Mouse (Mus musculus): ENCODE data around the gene Lad1. TPM values are rescaled to one million over a fixed set of nuclear protein-coding genes. Genes with fewer than 3 reads are reported as not detected.

Lad1 gene
- polyA plus RNA-seq, 1 experiment: 314 TPM

DNA sequence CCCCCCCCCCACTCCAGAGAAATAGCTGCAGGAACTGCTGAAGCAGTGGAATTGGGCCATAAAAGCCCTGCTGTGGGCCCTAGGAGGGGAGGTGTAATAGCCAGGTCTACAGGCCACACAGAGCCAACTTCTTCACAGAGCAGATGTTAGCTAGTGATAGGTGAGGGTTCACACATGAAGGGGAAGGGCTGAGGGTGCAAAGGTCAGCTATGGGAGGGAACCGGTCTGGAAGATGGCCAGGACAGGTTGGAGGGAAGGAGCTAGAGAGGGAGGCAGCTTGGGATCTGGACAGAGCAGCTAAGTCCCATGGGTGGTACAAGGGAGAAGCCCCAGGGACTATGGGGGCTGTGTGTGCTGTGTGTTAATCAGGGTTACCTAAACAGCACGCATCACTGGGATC lies 8.2 kb upstream of the Lad1 start:
- 30% methylated on average over 2 of the region's 2 CpGs for WGBS
- Histone ChIP-seq H3K4me3 (ENCODE audit: low read depth, low read length) (no peak overlapping the region), H3K27me3 (ENCODE audit: control insufficient read depth, insufficient read depth, low read length) (no peaks in the 10 kb centered on the region), H3K27ac (ENCODE audit: insufficient read depth, low read depth, low read length) (peak overlapping the region; percentile 93), H3K4me1 (ENCODE audit: control insufficient read depth, insufficient read depth, insufficient read length, low read length) (peaks cover 68% of the 10 kb centered on the region), H3K36me3 (ENCODE audit: control insufficient read depth, insufficient read depth, low read length) (no peaks in the 10 kb centered on the region)
- no peak for TF ChIP-seq POLR2A (IDR thresholded peaks at IDR 0.05; ENCODE audit: low read depth, low read length)
- no peak for TF ChIP-seq CTCF (IDR thresholded peaks at IDR 0.05; ENCODE audit: extremely low read depth, insufficient read length, insufficient replicate concordance, low read depth, low read length)

DNA sequence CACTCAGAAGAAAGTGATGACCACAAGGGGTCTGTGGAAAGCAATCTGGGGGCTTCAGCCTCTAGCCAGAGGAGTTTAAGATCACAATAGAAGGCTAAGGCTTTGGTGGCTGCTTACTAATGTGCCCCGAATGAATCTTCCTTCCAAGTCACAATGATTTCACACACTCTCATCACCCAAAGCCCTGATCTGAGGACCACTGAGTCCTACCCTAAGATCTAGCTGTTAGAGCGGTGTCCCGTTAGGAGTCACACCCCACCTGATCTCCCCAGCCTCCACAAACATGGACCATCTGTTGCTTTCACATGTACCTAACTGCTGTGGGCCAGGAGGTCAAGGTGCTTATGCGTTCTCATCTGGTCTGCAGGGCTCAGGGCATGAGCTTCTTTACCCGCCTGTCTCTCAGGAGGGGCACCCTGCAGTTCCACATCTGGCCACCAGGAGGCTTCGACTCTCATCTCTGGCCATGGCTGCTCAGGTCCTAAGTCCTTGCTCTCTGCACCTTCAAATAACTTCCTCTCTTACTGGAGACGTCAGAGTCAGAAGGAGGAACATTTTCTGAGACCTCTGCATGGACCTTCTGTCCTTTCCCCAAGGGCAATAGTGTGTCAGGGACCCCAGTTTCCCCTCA lies 7.3 kb upstream of the Lad1 start:
- no peaks in the 10 kb centered on the region for H3K36me3 ChIP-seq (ENCODE audit: control insufficient read depth, insufficient read depth, low read length)
- no peak overlapping the region for H3K4me3 ChIP-seq (ENCODE audit: low read depth, low read length)
- TF ChIP-seq CTCF (IDR thresholded peaks at IDR 0.05; ENCODE audit: extremely low read depth, insufficient read length, insufficient replicate concordance, low read depth, low read length) (peak; percentile 98), POLR2A (IDR thresholded peaks at IDR 0.05; ENCODE audit: low read depth, low read length) (no peak)
- H3K27ac ChIP-seq (ENCODE audit: insufficient read depth, low read depth, low read length): peak overlapping the region; percentile 99
- peaks cover 68% of the 10 kb centered on the region for H3K4me1 ChIP-seq (ENCODE audit: control insufficient read depth, insufficient read depth, insufficient read length, low read length)
- 21% methylated on average over 7 of the region's 7 CpGs for WGBS
- no peaks in the 10 kb centered on the region for H3K27me3 ChIP-seq (ENCODE audit: control insufficient read depth, insufficient read depth, low read length)

DNA sequence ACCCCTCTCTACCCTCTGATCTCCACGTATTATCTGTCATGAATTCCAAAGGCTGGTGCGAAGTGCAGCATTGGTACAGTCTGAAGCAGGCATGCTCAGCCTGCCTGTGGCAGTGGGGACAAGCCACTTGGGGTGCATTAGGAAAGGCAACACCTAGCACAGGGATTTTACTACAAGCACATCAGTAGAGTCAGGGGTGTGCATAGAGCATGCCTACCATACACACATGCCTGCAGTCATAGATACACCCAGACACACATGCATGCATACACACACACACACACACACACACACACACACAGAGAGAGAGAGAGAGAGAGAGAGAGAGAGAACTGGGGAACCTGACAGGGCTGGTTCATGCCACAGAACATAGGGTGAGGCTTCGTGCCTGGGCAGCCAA lies 6.2 kb upstream of the Lad1 start:
- peak overlapping the region; percentile 99 for H3K27ac ChIP-seq (ENCODE audit: insufficient read depth, low read depth, low read length)
- H3K36me3 ChIP-seq (ENCODE audit: control insufficient read depth, insufficient read depth, low read length): no peaks in the 10 kb centered on the region
- H3K4me3 ChIP-seq (ENCODE audit: low read depth, low read length): no peak overlapping the region
- H3K27me3 ChIP-seq (ENCODE audit: control insufficient read depth, insufficient read depth, low read length): no peaks in the 10 kb centered on the region
- WGBS: 24% methylated on average over 3 of the region's 3 CpGs
- H3K4me1 ChIP-seq (ENCODE audit: control insufficient read depth, insufficient read depth, insufficient read length, low read length): peaks cover 68% of the 10 kb centered on the region
- no peak for TF ChIP-seq CTCF (IDR thresholded peaks at IDR 0.05; ENCODE audit: extremely low read depth, insufficient read length, insufficient replicate concordance, low read depth, low read length)
- TF ChIP-seq POLR2A (IDR thresholded peaks at IDR 0.05; ENCODE audit: low read depth, low read length): no peak

DNA sequence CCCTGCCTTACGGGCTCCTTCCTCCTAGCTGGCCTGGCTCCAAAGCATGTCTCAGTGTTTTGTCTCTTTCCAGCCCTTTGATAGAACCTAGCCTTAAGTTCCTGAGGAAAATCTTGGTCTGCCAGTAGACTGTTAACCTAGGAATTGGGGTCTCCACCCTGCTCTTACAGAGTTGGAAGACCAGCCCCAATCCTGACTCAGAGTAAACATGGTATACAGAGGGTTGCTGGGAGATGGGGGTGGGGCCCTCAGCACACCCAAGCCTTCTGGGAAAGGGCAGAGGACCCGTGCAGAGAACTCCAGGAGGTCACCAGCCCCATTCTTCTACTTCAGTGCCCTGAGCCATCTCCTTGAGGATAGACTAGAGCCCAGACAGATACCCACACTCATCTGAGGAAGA lies 5.8 kb upstream of the Lad1 start:
- Histone ChIP-seq H3K27me3 (ENCODE audit: control insufficient read depth, insufficient read depth, low read length) (no peaks in the 10 kb centered on the region), H3K4me3 (ENCODE audit: low read depth, low read length) (peak overlapping the region; percentile 29), H3K4me1 (ENCODE audit: control insufficient read depth, insufficient read depth, insufficient read length, low read length) (peaks cover 64% of the 10 kb centered on the region), H3K27ac (ENCODE audit: insufficient read depth, low read depth, low read length) (peak overlapping the region; percentile 99), H3K36me3 (ENCODE audit: control insufficient read depth, insufficient read depth, low read length) (no peaks in the 10 kb centered on the region)
- TF ChIP-seq CTCF (IDR thresholded peaks at IDR 0.05; ENCODE audit: extremely low read depth, insufficient read length, insufficient replicate concordance, low read depth, low read length) (no peak), POLR2A (IDR thresholded peaks at IDR 0.05; ENCODE audit: low read depth, low read length) (no peak)
- 19% methylated on average over 2 of the region's 2 CpGs for WGBS

DNA sequence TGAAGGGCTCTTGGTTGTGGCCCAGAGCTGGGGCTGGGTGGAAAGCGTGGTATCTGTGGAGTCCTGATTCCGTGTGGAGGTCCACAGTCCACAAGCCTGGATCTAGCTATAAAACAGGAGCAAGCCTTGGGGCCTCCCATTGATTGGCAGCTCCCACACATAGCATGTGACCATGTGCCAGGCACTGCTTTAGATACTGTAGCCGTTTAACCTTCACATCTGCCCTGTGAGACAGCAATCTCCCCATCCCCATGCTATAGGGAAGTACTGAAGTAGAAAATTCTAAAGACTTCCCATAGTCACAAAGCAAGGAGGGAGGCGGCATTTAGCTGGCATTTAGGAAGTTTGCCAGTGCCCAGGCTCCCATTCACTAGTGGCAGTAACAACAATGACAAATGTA lies 5.3 kb upstream of the Lad1 start:
- WGBS: 27% methylated on average over 4 of the region's 4 CpGs
- no peak for TF ChIP-seq CTCF (IDR thresholded peaks at IDR 0.05; ENCODE audit: extremely low read depth, insufficient read length, insufficient replicate concordance, low read depth, low read length)
- no peak for TF ChIP-seq POLR2A (IDR thresholded peaks at IDR 0.05; ENCODE audit: low read depth, low read length)
- H3K4me1 ChIP-seq (ENCODE audit: control insufficient read depth, insufficient read depth, insufficient read length, low read length): peaks cover 61% of the 10 kb centered on the region
- no peaks in the 10 kb centered on the region for H3K36me3 ChIP-seq (ENCODE audit: control insufficient read depth, insufficient read depth, low read length)
- peak overlapping the region; percentile 29 for H3K4me3 ChIP-seq (ENCODE audit: low read depth, low read length)
- peak overlapping the region; percentile 99 for H3K27ac ChIP-seq (ENCODE audit: insufficient read depth, low read depth, low read length)
- H3K27me3 ChIP-seq (ENCODE audit: control insufficient read depth, insufficient read depth, low read length): no peaks in the 10 kb centered on the region

DNA sequence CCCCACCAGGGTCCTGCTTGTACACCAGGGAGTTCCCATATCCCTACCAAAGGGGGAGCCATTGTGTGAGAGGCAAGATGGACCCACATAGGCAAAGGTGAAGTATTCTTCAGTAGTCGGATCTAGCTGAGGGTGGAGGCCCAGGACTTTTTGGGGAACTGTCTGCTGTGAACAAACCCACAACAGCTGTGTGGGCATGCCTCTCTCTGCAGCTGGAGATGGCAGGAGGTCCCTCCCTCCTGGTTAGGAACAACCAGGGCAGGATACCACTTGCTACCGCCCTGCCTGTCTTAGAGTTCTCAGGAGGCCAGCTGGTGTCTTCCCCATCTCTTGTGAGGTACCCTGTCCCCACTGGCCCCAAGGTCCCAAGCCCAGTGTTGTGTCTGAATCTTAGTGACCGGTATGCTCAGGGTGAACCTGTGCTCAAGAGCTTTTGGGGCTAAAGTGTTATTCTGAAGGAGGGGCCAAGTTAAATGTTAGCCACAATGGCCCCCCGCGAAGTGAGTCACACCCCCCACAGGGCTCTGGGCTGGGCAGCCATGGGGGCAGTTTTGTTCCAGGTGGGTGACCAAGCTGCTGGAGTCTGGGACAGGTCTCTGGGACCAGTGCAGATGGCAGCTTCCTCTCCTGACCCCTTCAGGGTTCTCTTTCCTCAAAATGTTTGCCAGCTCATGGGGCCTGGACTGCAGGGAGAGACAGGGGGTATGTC lies 4.6 kb upstream of the Lad1 start:
- no peak for TF ChIP-seq POLR2A (IDR thresholded peaks at IDR 0.05; ENCODE audit: low read depth, low read length)
- TF ChIP-seq CTCF (IDR thresholded peaks at IDR 0.05; ENCODE audit: extremely low read depth, insufficient read length, insufficient replicate concordance, low read depth, low read length): no peak
- 43% methylated on average over 5 of the region's 5 CpGs for WGBS
- Histone ChIP-seq H3K4me3 (ENCODE audit: low read depth, low read length) (no peak overlapping the region), H3K27me3 (ENCODE audit: control insufficient read depth, insufficient read depth, low read length) (no peaks in the 10 kb centered on the region), H3K36me3 (ENCODE audit: control insufficient read depth, insufficient read depth, low read length) (no peaks in the 10 kb centered on the region), H3K4me1 (ENCODE audit: control insufficient read depth, insufficient read depth, insufficient read length, low read length) (peaks cover 55% of the 10 kb centered on the region), H3K27ac (ENCODE audit: insufficient read depth, low read depth, low read length) (peak overlapping the region; percentile 99)

DNA sequence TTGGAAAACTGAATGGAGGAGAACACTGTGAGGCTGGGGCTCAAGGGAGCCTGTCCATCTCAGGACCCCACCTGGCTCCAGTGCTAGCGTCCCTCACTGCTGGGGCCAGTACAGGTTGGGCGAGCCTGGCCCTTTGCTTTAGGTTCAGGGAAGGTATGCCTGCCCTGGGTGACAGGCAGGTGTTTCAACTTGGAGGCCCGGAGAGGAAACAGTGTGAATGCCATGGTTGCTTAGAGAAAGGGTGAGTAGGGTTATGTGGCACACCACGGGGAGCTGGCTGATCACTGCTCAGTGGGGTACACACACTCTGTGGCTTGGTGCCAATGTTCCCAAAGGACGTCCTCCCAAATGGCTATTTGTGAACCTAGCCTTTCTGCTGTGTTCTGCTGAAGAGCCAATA lies 3.9 kb upstream of the Lad1 start:
- no peaks in the 10 kb centered on the region for H3K36me3 ChIP-seq (ENCODE audit: control insufficient read depth, insufficient read depth, low read length)
- H3K27ac ChIP-seq (ENCODE audit: insufficient read depth, low read depth, low read length): peak overlapping the region; percentile 99

More for the DNA sequence above, 3.9 kb upstream of the Lad1 start:
- WGBS: 40% methylated on average over 5 of the region's 5 CpGs
- TF ChIP-seq CTCF (IDR thresholded peaks at IDR 0.05; ENCODE audit: extremely low read depth, insufficient read length, insufficient replicate concordance, low read depth, low read length) (no peak), POLR2A (IDR thresholded peaks at IDR 0.05; ENCODE audit: low read depth, low read length) (no peak)
- H3K4me3 ChIP-seq (ENCODE audit: low read depth, low read length): no peak overlapping the region
- H3K4me1 ChIP-seq (ENCODE audit: control insufficient read depth, insufficient read depth, insufficient read length, low read length): peaks cover 49% of the 10 kb centered on the region
- no peaks in the 10 kb centered on the region for H3K27me3 ChIP-seq (ENCODE audit: control insufficient read depth, insufficient read depth, low read length)

All from small intestine, adult 2 months (tissue).